Mouse (Mus musculus): ENCODE data around the gene Adgra3.

Gene Adgra3

DNA sequence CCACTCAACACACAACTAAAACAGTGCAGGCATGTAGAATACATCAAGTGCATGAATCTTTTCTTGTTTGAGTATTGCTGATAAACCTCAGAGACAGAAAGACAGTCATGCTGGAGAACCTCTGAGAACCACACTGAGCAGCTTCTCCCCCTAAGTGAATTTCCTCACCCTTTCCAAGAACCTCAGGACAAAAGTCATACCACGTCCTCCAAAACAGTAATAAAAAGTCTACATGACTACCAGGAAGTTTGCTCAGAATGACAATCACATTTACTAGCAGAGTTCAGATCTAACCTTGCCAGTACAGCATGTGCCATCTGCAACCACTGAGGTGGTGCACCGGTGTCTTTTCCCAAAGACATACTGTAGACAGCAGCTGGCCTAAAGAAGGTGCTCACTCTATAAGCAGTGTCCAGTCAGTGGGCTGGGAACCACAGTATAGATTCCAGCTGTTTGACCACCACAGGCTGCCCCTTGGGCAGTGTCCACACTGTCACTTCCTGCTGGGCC, 27.0 kb downstream of the Adgra3 start:
- no peak for DNase-seq (ENCODE audit: low spot score in 2 of 2)

DNA sequence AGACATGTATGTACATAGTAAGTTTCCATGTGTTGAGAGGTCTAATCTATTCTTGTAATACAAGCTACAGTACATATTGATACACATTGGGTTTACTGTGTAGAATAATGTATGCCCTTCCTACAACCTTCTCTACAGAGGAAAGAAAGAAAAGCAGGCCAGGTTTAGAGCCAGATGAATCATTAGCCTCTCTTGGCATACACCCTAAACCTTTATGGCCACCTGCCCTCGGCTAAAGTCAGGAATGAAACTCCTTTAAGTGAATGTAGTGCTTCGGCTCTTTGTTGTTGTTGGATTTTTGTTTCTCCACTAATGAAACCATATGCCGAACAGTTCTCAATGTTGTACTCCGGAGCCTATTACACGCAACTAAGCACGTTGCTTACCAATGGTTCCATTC, 27.5 kb downstream of the Adgra3 start:
- DNase-seq (ENCODE audit: low spot score in 2 of 2): no peak

- peak; percentile 7 to 9 for DNase-seq (ENCODE audit: low spot score in 2 of 2)
Observed at GRCm38 (mm10) chr5:50029662-50030061, 29.1 kb downstream of the Adgra3 start.

GRCm38 (mm10) chr5:50027561-50027960, 31.2 kb downstream of the Adgra3 start:
- DNase-seq (ENCODE audit: low spot score in 2 of 2): no peak

DNA sequence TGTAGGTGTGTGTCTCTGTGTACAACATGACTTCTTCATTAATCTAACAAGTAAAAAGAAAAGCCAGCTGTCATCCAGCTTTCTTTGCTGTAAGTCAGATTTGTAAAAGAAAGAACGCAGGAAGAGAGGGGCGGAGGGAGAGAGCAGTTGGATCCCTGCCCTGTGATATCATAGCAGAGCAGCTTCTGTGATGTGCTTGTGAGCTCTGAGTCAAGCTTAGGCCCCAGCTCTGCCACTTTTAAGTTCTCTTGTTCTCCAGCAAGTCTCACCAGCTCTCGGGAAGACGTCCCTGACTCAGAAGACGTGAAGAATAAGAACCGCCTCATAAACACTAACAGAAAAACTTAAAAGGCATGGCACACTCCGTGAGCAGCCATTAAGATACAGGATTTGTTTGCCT, 31.8 kb downstream of the Adgra3 start:
- DNase-seq (ENCODE audit: low spot score in 2 of 2): no peak

- DNase-seq (ENCODE audit: low spot score in 2 of 2): no peak
Observed at GRCm38 (mm10) chr5:50026148-50026547, 32.7 kb downstream of the Adgra3 start.

GRCm38 (mm10) chr5:50024097-50024496, 34.7 kb downstream of the Adgra3 start:
- DNase-seq (ENCODE audit: low spot score in 2 of 2): no peak

- no peak for DNase-seq (ENCODE audit: low spot score in 2 of 2)
Observed at GRCm38 (mm10) chr5:50015987-50016587, 42.7 kb downstream of the Adgra3 start.

DNA sequence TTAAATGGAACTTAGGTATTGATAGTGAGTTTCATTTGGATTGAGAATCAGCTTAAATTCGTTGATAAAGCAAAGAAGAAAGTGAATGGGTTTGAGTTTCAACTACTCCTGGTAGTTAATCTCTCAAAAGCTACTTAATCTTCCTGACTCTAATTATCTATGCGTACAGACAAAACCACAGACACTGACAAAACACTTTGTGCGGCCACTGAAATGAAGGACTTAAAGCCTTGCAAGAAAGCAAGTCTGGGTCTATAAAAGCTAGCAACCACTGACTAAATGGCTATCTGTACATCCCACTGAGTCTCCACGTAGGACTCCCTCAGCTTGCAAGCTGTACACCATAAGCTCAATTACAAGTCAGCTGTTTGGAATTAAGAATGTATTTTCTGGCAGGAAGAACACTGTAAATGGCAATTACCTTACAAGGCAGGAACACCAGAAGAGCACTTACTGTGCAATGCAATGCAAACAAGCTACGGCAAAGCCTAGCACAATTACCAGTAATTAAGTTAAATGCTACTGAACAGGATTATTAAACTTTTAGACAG, 43.6 kb downstream of the Adgra3 start:
- DNase-seq (ENCODE audit: low spot score in 2 of 2): no peak

GRCm38 (mm10) chr5:50014658-50015057, 44.1 kb downstream of the Adgra3 start:
- DNase-seq (ENCODE audit: low spot score in 2 of 2): no peak

- no peak for DNase-seq (ENCODE audit: low spot score in 2 of 2)
Observed at GRCm38 (mm10) chr5:50013965-50014364, 44.8 kb downstream of the Adgra3 start.

- no peak for DNase-seq (ENCODE audit: low spot score in 2 of 2)
Observed at GRCm38 (mm10) chr5:50008841-50009240, 50.0 kb downstream of the Adgra3 start.

- no peak for DNase-seq (ENCODE audit: low spot score in 2 of 2)
Observed at GRCm38 (mm10) chr5:50006915-50007658, 51.7 kb downstream of the Adgra3 start.

DNA sequence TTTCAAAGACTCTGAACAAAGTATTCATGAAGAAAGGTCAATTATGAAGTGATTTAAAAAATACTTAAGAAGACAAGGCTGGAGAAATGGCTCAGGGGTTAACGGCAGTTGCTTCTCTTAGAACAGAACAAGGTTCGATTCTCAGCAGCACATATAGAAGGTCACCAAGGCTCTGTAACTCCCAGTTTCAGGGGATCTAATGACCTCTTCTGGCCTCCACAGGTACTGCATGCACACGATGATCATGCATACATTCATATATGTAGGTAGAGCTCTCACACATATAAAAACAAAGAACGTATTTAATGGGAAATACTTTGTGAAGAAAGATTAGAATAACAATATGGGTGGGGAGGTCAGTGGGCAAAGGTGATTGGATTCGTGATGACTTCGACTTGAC, 56.5 kb downstream of the Adgra3 start:
- peak in 1 of 2 experiments; percentile 22 for DNase-seq (ENCODE audit: low spot score in 2 of 2)

- DNase-seq (ENCODE audit: low spot score in 2 of 2): no peak
Observed at GRCm38 (mm10) chr5:49999764-50000163, 59.0 kb downstream of the Adgra3 start.

DNA sequence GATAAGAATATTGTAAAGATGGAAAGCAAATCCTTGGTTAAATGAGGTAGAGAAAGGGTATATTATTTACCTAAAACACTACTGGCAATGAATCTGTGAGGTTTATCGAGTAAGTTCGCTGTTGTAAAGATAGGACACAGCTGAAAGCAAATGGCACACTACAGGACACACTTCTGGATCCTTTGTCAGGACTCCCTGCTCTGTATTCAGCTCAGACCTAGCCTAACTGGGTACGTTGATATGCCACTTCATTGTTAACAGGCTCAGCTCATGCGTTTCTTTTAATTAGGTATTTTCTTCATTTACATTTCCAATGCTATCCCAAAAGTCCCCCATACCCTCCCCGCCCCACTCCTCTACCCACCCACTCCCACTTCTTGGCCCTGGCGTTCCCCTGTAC, 61.8 kb downstream of the Adgra3 start:
- DNase-seq (ENCODE audit: low spot score in 2 of 2): no peak

- DNase-seq (ENCODE audit: low spot score in 2 of 2): no peak
Observed at GRCm38 (mm10) chr5:49996457-49996856, 62.3 kb downstream of the Adgra3 start.

DNA sequence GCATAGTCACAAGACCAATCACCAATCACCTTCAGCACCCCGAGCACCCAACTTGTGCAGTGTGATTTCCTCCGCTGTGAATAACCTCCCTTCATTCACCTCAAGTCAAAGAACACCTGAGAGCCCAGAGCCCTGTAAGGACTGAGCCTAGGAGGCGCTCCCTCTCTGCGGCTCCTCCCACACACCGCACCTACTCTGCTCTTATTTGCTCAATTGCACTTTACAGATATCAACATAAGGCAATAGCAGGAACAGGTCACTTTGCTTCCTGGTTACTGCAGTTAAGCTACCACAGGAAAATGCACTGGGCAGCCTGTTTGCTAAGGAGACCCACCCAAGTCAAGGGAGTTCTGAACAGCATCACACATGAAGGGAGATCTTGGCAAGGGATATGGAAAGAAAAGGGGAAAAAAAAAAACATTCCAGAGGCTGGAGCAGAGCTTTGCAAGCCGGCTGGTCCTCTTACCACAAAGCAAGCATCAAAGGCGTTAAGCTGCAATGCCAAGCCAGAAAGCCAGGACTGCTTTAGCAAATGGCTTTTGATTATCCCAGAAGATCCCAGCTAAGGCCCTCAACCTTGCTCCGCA, 68.0 kb downstream of the Adgra3 start:
- no peak for DNase-seq (ENCODE audit: low spot score in 2 of 2)

GRCm38 (mm10) chr5:49988015-49988798, 70.6 kb downstream of the Adgra3 start:
- DNase-seq (ENCODE audit: low spot score in 2 of 2): no peak

DNA sequence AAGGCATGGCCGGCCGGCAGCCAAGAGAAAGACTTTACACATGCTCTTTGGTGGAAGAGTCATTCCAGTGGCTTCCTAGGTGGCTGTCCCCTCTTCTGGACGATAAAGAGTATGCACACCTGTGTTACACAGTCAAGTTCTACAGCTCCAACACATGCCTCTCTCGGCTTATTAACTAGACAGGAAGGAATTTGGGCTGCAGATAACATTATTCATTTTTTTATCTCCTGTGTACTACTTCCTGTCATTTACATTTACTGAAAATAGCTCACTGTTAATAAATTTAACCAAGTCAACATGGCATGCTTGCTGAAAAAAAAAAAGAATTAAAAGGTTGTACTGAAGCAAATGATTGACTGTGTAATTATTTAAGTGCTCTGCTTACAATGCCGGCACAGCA, 78.1 kb downstream of the Adgra3 start:
- DNase-seq (ENCODE audit: low spot score in 2 of 2): no peak

- DNase-seq (ENCODE audit: low spot score in 2 of 2): no peak
Observed at GRCm38 (mm10) chr5:49979246-49979645, 79.6 kb downstream of the Adgra3 start.

DNA sequence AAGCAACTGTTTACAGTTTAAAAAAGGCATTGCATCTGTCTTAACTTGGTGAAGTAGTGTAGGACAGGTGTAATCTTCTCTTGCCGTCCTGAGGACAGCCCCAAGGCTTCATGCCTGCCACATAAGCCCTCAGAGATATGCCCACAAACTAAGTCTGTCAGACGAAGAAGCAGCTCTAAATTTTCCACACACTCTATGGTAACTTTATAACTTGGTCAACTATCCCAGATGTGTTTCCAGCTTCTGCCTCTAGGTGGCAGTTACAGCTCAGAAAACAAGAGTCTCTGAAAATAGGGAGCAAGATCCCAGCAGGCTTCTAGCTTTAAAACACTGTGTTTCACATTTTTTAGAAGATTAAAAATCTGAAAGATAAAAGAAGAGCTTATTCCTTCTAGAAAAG, 82.8 kb downstream of the Adgra3 start:
- peak in 1 of 2 experiments; percentile 24 for DNase-seq (ENCODE audit: low spot score in 2 of 2)

All from thymus, postnatal 10 days (tissue).